Mouse (Mus musculus) layer of hippocampus, adult 11-12 months (tissue): Measurements from ENCODE around the gene Mbd3.

Source experiments
- DNase-seq: peaks from one replicate; pipeline ENCODE4 v3.0.0; 2022; ENCODE audit warnings: low spot score

Gene Mbd3

DNA sequence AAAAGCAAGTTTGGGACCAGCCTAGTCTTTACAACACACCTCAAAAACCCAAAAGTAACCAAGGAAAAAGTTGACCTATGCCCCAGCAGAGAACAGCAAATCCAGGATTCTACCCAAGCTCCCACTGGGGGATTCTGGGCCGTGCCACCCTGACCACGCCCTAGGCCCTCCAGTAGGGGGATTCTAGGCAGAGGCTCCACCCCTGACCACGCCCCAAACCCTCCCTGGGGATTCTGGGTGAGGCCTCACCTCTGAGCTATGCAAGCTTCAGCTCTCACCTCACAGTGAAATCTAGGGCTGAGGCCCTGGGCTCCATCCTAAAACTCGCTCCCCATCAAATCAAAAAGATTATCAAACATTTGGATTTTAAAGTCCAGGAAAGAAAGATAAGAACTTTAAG is 24.2 kb upstream of the Mbd3 start:
- no peak for DNase-seq

DNA sequence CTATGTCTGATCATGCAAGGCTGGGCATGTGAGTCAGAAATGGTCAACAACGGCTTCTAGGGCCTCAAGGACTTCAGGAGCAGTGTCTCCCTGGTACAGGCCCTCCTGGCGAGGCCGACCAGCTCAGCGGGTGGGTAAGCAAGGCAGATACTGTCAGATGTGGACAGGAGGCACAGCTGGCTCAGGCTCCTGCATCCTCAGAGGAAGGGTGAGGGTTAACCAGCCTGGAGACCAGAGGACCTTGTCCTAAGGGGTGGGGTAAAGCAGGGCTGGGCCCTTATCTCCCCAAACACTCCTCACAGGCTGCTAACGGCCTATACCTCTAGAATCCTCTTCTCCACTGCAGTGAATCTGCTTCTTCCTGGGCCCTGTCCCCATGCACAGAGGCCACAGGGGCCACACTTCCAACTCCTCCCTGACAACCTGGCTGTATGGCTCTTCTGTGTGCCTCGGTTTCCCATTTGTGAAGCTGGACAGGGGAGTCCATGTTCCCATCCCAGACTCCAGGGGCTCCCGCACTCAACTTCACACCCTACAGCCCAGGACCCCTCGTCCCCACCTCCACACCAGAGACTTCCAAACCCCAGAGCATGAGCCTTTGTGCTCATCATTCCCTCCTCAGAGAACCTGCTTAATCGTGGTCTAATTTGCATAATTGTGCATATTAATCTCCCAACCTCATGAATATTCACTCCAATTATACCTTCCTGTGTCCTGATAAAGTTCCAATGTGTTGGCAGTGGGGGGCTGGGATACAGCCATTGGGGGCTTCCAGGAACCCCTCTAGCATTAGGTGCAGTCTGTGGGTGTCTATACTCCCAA is 22.5 kb upstream of the Mbd3 start:
- no peak for DNase-seq

DNA sequence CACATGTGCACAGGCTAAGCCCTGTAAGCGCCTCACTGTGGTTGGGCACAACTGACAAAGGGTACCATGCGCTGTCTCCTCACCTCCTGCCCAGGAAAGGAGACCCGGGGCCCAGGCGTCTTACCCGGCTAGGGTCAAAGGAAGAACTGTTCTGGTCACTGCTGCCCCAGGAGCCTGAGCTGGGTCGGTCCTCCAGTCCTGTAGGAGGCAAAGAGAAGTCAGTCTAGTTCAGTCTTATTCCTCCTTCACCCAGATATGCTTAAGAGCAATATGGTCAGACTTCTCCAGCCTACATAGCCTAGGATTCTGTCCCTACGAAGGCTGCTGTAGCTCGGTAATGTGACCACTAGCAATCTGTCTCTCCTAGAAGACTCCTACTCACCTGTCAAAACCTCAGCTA is 21.9 kb upstream of the Mbd3 start:
- DNase-seq = no peak

DNA sequence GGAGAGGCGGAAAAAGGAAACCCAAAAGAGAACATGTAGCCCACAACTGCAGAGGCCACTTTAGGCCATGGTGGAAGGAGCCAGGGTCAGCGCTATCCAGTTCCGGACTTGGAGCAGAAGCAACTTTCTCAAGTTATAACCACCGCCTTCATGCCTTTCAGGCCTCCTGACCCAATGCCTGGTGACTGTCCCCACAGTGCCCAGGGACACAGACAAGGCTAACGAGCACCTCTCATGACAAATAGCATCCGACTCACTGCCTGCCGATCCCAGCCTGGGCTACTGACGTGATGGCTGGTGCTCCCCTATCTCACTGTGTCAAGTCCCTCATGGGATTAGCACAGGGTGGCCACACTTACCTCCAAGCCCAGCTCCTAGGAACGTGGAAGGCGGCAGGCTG is 21.4 kb upstream of the Mbd3 start:
- no peak for DNase-seq

DNA sequence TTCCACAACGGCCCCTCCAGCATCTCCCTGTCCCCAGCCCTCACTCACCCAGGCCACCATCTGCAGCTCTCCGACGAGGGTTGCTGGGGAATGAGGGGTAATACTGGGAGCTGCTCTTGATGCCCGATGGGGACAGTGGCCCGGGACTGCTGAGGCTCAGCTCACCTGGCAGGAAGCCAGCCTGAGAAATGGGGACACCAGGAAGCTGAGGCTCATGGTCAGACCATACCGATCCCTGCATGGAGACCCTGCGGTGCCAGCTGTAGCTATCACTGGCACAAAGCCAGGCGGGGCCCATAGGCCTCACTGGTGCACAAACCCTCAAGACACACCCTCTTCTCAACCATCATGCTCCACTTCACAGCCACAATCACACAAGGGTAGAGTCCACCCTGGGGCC is 20.1 kb upstream of the Mbd3 start:
- no peak for DNase-seq

DNA sequence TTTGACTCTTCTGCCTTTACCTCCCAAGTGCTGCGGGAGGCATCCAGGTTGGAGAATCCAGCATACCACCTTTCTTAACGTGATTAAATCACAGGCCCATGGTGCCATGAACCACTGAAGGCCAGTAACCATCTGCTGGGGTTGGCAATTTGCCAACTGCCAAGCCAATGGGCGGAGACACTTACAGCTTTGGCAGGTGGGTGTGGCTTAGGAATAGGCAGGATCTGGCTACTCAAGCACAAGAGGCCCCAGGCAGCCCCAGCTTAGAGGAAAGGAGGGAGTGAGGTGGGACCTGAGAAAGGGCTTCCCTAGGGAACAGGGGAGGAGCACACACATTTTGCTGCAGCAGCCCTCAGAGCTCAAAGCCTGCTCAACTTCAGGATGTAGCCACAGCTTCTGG is 19.0 kb upstream of the Mbd3 start:
- no peak for DNase-seq

DNA sequence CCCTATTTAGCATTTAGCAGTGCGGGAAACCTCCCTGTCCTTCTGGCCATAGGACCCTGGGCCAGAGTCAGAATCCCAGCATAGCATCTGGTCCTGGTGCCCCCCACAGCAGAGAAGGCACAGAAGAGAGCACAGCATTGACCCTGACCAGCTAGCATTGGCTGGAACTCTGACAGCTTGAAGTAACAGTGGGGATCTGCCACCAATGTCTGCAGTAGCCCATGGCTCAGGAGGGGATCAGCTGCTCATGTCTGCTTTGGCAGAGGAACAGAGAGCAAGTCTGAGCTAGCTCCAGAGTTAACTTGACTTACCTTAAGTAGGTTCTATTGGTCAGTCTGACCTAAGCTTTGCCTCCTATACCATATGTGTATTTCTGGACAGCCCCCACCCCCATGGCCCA is 18.5 kb upstream of the Mbd3 start:
- no peak for DNase-seq

DNA sequence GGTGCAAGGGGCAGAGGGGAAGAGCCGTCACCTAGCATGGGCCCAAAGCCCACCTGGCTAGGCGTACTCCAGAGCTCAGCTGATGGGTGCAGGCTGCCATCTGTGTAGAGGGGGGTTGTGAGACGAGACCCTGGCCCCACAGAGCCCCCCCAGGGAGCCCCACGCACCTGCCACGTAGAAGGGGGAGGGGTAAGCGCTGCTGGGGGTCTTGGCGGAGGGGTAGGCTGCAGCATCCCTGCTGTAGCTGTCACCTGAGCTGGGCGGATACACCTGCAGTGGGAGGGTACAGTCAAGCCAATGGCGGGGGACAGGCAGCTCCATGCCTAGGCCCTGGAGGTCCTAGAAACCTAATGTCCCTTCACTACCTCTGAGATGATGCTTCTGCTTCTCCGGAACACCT is 18.0 kb upstream of the Mbd3 start:
- DNase-seq = no peak

DNA sequence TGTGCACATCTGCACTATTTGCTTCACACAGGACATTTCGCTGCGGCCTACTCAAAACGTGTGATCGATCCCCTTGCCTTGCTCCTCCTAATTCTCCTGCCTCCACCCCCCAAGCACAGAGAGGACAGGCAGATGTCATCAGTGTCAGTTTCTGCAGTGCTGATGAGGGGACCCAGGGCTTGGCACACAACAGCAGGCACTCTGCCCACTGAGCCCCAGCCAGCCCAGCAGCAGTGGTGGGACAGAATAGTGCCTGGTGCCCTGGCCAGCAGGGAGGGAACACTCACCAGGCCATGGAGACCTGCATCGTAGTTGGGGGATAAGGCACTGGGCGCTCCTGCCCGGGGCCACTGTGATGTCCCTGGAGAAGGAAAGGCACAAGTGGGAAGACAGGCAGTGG is 16.2 kb upstream of the Mbd3 start:
- no peak for DNase-seq

DNA sequence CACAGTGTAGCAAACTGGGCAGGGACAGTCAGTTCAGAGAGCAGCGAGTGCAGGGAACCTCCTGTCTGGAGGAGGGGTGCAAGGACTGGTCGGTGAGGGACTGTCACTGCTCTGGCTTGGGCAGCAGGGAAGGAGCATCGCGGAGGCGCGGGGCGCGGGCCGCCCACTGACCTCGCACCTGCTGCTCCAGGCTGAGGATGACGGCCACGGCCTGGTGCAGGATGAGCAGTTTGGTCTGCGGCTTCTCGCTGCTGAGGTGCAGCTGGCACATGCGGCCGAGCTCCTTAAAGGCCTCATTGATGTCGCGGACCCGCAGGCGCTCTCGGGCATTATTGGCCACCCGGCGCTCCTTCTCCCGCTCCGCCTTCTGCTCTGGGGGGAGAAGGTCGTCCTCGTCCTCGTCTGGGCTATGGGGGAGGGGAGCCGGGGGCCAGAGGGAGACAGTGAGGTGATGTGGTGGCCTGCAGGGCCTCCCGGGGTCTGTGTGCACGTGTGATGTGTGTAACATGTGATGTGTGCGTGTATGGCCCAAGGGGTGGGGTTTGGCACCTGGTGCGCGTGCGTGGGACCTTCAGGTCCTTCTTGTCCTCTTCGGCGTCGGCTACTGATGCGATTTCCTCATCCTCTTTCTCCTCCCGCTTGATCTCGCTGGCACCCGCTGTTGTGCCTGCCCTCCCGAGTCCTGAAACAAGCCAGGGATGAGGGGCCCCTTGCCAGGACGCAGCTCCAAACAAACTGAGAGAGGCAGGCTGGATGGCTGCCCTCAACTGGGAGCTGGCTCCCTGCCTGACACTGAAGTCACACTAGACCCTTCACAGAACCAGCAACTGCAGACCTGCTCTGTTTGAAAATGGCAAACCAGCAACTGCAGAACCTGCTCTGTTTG is 13.5 kb upstream of the Mbd3 start:
- peak; percentile 84 for DNase-seq

DNA sequence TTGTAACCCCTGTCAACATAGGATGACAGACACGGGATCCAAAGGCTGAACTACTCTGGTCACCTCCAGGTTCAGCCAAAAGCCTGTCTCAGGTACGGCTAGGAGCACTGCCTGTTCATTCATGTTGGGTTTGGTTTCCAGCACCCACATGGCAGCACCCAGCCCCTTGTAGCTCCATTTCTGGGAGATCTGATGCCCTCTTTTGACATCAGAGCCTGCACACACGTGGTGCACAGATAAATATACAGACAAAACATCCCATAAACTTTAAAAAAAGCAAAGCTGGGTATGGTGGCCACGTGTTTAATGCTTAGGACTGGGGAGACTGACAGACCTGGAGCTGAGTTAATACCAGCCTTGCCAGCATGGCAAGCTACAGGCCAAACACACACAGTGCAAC is 8.6 kb upstream of the Mbd3 start:
- no peak for DNase-seq

DNA sequence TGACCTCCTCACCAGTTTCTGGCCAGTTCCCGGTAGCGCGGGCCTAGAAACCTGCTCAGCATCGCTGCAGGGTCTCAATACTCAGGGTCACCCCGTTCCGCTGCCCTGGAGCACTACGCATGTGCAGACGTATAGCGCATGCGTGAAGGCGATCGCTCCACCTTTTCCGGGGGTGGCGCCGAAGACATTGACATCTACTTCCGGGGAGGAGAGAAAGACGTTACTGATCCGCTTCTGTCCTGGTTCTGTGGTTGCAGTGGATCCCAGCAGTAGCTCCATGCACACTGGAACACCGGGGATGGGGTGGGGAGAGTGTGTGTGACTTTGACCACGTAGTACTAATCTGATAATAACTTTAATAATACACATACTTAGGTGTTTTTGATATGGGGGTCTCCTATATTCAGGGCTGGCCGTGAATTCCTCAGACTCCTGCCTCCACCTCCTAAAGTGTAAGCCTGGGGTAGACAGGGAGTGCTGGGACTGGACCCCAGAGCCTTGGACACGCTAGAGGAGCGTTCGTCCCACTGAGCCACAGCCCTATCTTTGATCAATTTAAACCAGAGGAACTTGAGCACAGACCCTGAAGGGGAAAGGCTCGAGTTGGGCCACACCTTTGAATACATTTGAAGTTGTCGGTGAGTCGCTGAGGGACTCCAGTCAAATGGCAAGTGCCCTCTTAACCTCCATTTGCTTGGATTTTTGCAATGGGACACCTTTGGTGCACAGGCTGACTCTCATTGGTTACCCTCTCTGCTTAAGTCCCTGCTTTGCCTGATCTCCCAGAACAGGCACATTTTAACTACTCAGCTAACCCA is 7.5 kb upstream of the Mbd3 start, which contains the start of gene Uqcr11:
Uqcr11 (minus strand) TSS at position 147 of the 818 bp plus-strand sequence.
- peak; percentile 93 for DNase-seq

DNA sequence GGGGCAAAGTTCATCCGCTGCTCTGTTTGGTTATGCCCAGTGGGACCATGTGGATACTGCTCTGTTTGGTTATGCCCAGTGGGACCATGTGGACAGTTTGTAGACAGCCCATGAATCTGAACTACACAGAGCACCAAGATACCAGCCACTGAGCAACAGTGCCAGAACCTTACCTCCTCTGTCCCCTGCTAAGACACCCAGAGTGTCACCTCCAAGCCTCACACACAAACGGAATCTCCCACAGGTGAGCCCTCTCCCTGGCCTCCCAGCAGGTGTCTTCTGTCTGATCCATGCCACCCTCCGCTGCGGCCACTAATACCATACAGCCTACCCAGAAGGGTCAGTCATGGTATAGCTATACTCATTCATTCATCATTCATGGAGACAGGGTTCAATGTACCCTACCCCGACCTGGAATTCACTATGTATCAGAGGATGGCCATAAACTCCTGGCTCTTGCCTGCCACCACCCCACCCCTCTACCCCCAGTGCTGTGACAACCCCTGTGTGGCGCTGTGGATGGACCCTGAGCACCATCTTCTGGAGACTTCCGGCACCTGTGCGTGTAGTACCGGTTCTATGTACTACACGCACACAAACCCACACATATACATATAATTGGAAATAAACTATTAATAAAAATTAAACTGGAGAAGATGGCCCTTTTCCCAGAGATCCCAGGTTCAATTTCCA is 6.3 kb upstream of the Mbd3 start:
- DNase-seq = no peak

DNA sequence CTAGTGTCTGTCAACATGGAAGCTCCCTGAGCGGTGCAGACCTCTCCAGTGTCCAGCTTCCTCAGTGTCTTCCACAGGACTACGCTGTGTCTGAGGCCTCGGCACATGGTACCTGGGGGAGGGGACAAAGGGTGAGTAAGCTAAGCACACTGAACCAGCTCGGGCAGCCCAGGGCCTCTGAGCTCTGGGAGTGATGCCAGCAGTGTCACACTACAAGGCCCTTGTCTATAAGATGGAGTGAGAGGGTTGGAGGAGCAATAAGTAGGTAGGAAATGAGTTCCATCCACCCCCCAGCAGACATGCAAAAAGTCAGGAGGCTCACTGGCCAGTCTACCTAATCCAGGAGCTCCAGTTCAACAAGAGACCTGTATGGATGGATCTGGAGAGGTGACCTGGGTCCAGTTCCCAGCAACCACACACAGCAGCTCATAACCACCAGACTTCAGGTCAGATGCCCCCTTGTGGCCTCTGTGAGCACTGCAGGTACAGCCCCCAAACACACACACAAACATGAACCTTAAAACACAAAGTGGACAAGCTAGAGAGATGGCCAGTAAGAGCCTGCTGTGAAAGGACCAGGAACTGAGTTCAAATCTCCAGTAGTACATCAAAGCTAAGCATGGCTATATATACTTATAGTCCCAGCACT is 3.8 kb upstream of the Mbd3 start:
- DNase-seq = no peak

DNA sequence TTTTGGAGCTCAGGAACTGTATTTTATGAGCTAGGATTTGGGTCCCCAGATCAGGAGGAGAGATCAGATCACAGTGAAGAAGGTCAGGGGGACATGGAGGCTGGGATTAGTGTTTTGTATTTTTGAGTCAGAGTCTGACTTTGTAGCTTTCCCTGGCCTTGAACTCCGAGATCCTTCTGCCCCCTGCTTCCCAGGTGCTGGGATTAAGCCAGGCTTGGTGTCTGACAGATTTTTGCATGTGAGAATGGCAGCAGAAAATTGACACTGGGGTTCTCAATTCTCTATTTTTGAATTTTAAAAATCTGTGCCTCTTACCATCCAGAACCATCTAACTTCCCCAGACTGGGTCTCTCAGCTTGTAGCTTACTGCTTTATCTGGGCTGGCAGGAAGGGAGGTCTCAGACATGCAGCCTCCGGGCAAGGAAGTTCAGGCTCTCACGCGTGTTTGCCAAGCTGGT is 1.4 kb upstream of the Mbd3 start:
- no peak for DNase-seq

DNA sequence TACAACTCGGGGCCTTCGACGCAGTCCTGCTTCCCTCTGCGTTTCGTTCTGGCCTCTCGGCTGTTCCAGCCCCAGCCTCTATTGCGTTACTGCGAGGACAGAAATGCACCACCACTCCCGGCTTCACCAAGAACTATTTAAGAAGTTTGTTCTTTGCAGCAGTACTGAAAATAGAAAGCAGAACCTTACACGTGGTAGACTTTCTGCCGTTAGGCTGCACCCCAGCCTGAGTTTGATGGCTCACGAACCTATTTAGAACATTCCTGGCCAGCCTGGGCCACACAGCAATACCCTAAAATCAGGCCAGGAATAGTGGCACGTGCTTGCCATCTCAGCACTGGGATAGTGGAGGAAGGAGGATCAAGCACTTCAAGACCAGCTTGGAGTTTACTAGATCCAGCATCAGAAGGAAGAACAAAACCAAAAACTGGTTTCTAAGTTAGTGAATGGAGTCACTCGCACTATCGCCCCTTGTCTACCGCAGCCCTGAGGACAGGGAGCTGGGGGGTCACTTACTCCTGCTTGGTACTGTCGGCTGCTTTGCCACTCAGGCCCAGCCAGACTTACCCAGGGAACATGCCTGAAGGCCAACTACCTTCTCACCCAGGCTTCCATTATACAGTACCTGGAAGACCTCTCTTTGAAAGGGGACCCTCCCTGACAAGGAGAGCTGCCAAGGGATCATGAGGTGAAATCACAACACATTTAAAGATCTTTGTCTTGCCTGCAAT is 788 bp upstream of the Mbd3 start:
- DNase-seq = no peak

DNA sequence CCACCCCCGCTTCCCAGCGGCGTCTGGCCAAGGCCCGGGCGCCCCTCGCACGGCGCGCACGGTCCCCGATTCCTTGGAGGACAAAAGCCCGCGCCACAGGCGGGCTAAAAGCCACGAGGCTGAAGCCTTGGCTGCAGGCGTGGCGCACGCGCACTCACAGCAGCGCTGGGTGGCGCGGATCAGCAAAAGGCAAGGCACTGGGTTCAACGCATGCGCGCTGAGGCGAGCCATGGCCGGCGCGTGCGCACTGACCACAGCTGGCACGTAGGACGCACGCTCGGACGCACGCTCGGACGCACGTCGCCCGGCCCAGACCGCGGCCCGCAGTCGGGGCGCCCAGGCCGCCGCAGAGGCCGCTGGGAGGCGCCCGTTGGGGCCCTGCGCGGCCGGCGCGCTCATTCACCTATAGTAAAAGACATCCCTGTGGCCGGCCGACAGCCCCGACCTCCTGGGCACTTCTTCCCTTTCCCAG is 595 bp downstream of the Mbd3 start:
- DNase-seq = peak; percentile 98

DNA sequence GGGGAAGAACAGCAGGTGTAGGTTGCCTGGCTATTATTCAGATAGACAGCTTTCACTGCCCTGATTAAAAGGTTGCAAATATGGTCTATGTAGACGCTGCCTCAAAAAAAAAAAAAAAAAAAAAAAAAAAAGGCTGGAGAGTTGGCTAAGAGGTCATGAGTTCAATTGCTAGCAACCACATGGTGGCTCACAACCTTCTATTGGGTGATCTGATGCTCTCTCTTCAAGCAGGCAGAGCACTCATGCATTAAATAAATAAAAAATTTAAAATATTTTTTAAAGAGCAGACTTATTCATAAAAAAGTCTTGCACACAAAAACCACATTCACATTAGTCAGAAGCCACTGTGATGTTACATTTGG is 1.2 kb downstream of the Mbd3 start:
- no peak for DNase-seq

DNA sequence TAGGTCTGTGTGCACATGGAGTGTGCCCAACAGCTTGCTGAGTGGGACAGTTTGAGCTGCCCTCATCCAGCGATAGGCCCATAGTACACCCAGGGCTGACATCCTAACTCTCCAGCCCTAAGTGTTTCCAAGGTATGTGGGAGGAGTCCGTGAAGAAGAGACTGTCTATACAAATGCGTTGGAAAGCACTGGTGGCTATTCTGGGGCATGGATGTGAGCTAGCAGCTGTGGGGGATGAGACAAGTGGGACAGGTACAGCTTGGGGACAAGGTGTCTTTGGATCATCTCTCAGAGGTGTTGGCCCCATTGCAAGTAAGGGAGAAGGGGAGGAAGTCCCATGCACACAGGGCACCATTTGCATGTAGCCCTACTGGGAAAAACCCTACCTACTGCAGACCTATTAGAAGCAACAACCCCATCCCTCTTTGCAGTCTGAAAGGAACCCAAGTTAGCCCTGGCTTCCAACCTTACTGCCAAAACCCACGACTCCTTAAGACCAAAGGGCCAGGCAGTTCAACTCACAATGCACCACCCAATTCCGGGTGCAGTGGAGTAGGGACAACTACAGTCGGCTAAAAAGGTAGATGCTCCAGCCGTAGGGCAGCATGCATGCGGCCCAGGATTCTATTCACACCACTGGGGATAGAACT is 1.7 kb downstream of the Mbd3 start:
- DNase-seq = no peak
